Mouse (Mus musculus) kidney, adult 9 months (tissue): ENCODE results near the gene Tenm4.

Experiments used
- DNase-seq: peaks from one replicate; pipeline ENCODE4 v3.0.0; 2022

Gene Tenm4

GRCm38 (mm10) chr7:96652844-96653243 lies 481.8 kb downstream of the Tenm4 start:
- DNase-seq = no peak

DNA sequence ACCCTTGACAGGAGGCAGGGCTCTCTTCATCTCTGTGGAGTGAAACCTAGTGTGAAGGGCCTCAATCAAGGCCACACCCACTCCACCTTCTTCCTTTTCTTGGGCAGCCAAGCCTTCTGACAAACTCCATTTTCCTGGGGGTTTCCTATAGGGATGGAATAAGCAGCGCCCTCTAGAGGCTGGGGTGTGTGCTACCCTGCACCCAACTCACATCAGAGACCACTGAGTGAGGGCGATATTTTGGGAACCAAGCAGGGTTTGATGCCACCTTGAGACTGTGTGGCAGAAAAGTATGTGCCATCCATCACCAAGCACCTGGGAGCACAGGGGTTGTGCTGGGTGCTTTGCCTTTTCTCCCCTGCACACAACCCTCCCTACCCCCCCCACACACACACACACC lies 483.2 kb downstream of the Tenm4 start:
- DNase-seq = no peak

- DNase-seq = no peak
These were observed 484.2 kb downstream of the Tenm4 start for GRCm38 (mm10) chr7:96655096-96655716.

- DNase-seq = no peak
These were observed 486.2 kb downstream of the Tenm4 start for GRCm38 (mm10) chr7:96657101-96657830.

DNA sequence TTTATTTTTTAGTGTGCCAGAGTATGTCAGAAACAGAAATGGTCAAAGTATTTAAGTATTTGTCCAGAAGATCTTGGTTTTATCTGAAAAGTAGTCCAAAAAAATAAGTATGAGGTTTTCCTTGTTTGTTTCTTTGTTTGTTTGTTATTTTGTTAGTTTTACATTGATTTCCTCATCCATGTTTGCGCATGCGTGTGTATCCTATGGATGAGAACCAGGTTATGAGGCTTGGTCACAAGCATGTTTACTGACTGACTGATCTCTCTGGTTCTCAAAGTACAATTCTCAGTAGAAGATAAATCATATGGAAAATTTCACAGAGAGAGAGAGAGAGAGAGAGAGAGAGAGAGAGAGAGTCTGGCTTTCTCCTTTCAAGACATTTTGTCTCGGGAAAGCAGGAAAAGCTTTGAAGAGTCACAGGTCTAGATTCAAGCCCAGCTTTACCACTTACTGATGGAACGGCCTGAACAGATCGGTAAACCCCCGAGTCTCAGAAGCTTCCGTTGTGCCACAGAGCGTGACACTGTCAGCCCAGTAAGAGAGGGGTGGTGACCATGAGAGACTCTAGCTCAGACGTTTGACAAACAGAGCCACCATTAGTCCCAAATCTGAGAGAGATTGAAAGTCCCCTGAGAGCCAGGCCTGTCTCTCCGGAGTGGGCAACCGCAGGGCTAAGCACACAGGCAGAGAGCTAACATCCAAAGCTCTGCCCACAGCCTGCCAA lies 487.0 kb downstream of the Tenm4 start:
- DNase-seq = no peak

GRCm38 (mm10) chr7:96660907-96661306 lies 489.9 kb downstream of the Tenm4 start:
- DNase-seq = no peak

GRCm38 (mm10) chr7:96661352-96662169 lies 490.5 kb downstream of the Tenm4 start:
- DNase-seq = no peak

DNA sequence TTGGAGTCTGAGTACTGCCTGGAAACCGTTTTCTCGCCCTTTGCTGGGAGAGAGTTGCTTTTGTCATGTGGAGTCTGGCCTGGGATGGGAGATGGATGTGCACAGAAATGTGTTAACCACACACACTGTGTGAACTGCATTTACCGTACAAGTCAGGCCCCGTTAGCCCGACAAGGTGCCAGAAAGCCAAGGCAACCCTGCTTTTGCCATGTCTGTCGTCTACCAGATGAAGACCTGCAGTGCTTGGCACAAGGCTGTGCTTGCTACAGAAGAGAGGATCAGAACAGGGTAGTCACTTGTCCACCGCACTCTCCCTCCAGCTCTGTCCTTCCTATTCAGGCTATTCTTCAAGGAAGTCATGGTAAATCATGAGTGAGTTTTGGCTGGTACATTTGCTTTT lies 492.3 kb downstream of the Tenm4 start:
- DNase-seq = no peak

DNA sequence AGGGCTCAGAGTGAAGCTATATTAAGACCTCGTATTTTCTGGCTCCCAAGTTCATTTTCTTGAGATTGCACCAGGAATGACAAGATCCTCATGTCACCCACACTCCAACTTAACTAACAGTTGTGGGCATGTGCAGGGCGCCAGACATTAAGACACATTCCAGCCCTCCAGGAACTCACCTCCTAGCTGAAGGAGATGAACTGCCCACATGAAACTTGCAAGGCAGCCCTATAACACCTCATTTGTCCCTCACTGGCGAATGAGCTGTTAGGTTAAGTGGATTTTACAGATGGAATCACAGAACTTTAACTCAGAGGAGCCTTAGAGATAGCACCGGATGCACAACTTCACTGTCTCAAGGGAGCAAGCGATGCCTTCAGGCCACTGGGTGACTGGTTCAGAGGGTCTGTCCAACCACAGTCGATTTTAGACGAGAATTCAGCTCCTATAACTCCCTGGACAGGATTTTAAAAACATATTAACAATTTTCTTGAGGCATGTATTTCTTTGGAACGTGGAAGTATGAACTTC lies 495.4 kb downstream of the Tenm4 start:
- no peak for DNase-seq

DNA sequence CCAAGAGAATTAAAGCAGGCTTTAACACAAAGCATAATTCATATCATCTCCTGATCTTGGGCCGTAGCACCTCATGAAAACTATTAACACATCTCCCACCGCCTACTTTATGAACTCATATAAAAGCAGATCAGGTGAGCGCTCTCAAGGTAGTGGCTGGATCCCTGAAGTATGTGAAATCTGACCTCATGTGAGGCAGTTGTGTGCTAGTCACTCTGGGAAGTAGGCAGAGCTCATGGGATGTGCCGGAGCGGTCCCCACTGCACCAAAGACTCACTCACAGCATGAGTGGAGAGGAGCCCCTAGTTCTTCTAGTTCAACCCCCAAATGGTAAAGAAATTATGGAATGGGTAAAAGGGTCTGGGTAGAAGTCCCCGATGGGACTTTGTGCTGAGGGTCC lies 496.6 kb downstream of the Tenm4 start:
- DNase-seq = no peak

GRCm38 (mm10) chr7:96670095-96670494 lies 499.0 kb downstream of the Tenm4 start:
- DNase-seq = no peak

DNA sequence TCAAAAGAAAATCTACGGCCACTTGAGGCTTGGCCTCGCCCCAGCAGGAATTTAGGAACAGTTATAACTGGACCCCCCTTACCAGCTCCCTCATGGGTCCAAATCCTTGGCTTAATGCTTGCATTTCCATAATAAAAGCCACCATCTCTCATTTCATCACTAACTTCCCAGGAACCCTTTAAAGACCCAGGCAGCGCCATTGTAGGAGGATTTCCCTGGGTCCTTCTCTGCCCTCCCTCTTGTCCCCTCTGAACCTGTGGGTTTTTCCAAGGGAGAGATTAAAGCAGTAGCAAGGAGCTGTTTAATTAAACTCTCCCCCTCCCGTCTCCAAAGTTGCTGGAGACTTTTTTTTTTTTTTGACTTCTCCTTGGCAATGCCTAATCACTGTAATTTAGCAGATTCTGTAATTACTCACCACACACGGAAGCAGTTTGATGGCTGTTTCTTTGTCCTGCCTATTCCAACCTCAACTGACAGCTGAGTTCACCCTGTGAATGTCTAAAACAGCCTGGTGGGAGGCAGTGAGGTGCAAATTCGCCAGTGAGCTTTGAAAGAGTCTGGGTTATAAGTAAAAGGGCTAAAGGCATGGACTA lies 501.4 kb downstream of the Tenm4 start:
- DNase-seq = peak; percentile 6

- DNase-seq = peak; percentile 21
These were observed 506.0 kb downstream of the Tenm4 start for GRCm38 (mm10) chr7:96677082-96677481.

GRCm38 (mm10) chr7:96678236-96678635 lies 507.2 kb downstream of the Tenm4 start:
- DNase-seq = no peak

- DNase-seq = peak; percentile 21
These were observed 508.7 kb downstream of the Tenm4 start for GRCm38 (mm10) chr7:96679746-96680145.

GRCm38 (mm10) chr7:96680405-96680804 lies 509.4 kb downstream of the Tenm4 start:
- DNase-seq = no peak

- DNase-seq = no peak
These were observed 510.8 kb downstream of the Tenm4 start for GRCm38 (mm10) chr7:96681808-96682207.

GRCm38 (mm10) chr7:96688141-96688540 lies 517.1 kb downstream of the Tenm4 start:
- no peak for DNase-seq

GRCm38 (mm10) chr7:96701097-96701845 lies 530.2 kb downstream of the Tenm4 start:
- DNase-seq = no peak

DNA sequence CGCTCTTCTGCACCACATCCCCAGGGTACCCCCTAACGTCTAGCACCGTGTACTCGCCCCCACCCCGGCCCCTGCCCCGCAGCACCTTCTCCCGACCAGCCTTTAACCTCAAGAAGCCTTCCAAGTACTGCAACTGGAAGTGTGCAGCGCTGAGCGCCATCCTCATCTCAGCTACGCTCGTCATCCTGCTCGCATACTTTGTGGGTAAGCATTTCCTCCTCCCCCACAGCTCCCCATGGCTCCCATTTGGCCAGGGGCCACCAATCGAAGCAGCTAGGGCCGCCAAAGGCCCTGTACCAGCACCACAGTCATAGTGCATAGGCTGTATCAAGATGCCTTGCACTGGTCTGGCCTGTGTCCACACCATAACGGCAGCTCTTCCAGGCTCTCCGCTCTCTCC lies 532.9 kb downstream of the Tenm4 start:
- no peak for DNase-seq

DNA sequence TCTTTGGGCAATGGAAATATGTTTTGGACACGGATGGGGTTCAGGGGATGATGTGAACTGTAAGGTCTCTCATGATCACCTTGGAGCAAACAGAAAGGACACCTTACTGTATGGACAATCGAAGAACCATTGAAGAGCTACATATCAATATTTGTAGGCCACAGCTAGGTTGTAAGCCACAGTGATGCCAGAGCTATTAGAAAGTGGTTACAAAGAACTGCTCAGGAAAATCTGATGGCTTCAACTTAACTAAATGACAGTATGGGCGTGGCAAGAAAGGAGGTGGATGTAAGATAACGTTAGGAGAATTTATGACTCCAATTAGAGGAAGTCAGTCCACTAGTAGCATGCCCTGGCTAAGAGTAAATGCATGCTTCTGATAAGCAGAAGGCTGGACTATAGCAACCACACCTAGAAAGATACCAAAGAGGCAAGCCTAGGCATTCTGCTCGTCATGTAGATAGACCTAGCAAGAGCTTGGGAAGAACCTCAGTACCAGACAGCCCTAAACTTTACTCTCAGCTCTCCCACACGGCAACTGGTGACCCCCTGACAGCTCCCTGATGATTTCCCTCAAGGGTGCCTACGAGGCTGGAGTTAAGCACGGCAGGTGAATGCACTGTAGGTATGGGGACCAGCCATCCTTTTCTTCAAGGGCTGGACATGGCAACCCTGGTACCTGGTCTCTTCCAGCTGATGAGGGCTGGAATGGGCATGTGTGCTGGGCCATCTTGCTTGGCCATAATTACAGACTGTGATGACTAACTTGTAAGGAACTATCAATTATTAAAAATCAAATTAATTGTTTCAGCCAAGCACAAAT lies 534.5 kb downstream of the Tenm4 start:
- DNase-seq = no peak
